Mouse (Mus musculus): Measurements from ENCODE around the gene Xaf1. TPM values are rescaled to one million over a fixed set of nuclear protein-coding genes. Genes with fewer than 3 reads are reported as not detected.

Xaf1 gene
- total RNA-seq (2021) = 1 to 10 TPM; 2.4 to 2.9 TPM
- long read RNA-seq, experiment 1, partial matches to known transcripts = 1 of 1 reads
- long read RNA-seq, experiment 1, other reads (novel, unspliced or antisense) = 0 of 1 reads
- long read RNA-seq, experiment 2, partial matches to known transcripts = 2 of 4 reads
- long read RNA-seq, experiment 2, other reads (novel, unspliced or antisense) = 2 of 4 reads

GRCm38 (mm10) chr11:72301334-72301733 is at the start of gene Xaf1:
Gene Xaf1 (plus strand): TSS chr11:72301629.
- no peak for DNase-seq (ENCODE audit: low spot score in 2 of 2)

- no peak for DNase-seq (ENCODE audit: low spot score in 2 of 2)
These were observed 45.8 kb upstream of the Xaf1 start for GRCm38 (mm10) chr11:72255629-72256028.

DNA sequence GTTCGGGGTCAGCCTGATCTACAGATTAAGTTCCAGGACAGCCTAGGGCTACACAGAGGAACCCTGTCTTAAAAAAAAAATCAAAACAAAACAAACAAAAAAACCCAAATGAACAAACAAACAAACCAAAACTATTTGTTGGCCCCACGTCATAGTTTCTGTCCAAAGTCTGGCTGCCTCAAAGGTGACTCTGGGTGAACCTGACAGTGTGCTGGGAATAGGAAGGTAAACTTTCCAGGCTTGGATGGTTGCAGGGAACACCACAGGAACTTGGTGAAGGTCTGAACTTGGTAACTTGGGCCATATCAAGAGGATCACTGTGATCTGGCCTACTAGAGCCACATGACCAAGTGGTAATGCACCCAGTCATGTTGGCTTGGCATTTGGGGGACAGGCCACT is 45.0 kb upstream of the Xaf1 start:
- no peak for DNase-seq (ENCODE audit: low spot score in 2 of 2)

DNA sequence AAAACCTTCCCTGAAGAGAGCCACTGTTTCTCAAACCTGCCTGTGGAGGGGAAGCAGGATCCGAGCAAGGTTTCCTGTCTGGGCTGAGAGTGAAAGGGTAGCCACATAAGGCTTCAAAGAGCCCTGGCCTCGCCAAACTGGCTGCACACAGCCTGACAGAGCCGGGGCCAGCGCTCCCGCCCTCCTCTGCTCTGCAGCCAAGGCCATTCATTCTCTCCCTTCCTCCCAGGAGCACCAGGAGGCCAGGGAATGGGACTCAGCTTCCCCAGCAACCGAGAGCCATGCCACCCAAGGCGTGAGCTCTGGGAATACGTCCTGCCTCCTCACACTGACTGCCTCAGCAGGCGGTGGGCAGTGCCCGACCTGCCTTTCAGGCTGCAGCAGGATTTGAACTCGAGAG is 35.9 kb upstream of the Xaf1 start:
- DNase-seq (ENCODE audit: low spot score in 2 of 2) = peak; percentile 46 to 67

DNA sequence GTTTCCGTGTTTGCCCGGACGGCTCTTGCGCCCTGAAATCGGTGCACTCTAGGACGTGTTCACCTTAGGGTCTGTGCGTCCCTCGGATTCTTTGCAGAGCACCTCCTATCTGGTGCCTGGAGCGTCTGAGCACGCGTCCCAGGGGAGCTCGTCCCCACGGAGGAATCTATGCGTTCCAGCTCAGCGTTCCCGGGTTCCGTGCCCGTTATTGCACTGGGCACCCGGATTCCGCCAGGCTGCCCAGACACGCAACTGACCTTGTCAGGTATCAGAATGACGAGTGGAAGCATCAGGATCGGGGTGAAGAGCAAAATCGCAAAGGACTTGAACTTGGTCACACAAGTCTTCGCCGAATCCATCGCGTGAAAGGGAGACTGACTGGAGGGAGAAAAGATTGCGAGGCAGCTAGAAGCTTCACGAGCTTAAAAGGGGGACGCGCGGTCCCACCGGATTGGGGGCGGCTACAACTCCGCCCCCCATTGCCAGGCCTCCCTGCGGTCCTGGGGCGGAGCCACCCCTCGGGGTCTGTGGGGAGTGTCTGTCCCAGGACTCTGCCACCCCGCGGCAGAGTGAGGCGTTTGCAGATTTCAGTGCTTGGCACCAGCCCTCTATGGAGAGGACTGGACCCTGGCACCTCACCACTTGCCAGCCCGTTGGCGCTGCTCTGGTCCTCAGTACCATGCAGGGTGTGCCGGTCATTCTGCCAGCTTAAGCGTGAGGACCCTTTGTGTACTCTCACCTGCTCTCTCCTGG is 35.0 kb upstream of the Xaf1 start:
- peak; percentile 64 to 73 for DNase-seq (ENCODE audit: low spot score in 2 of 2)

DNA sequence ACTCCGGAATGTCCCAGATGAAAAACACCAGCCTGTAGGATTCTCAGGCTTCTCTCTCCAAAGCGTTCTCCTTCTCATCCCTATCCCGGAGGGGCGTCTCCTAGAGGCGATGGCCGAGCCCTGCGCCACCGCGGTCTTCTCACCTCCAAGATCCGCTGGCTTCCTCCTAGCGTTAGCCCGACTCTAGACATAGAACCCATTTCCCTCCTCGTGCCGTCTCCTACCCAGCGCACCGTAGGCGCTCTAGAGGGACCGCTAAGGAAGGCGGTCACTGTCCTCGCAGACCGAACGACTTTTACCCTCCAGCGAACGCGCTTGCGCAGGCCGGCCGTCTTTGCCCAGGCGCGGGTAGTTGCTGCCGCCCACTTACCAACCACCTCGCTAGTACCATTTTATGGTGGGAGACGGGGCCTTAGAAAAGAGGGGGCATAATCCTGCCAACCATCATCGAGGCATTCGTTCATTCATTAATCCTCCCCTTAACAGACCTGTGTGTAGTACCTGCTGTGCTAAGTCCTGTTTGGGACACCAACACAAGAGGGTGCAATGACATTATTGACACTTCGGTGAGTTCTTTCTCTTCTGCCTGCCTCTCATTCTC is 34.4 kb upstream of the Xaf1 start, which contains the start of gene Slc13a5:
TSS of gene Slc13a5 (minus strand) at position 263 of the 601 bp plus-strand sequence.
- no peak for DNase-seq (ENCODE audit: low spot score in 2 of 2)

DNA sequence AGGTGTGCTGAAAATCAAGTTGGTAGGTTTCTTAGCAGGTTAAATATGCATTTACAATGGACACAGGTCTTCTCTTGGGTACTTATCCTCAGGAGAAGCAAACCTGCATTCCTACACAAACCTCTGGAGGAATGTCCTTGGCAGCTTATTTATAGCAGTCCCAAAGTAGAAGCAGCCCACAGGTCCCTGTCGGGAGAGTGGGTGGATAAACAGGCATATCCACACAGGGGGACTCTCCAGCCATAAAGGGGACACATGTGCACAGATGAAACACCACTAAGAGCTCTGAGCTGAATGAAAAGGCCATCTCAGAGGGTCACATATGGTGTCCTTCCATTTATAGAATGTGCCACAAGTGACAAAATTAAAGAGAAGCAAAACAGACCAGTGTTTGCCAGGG is 29.7 kb upstream of the Xaf1 start:
- no peak for DNase-seq (ENCODE audit: low spot score in 2 of 2)

DNA sequence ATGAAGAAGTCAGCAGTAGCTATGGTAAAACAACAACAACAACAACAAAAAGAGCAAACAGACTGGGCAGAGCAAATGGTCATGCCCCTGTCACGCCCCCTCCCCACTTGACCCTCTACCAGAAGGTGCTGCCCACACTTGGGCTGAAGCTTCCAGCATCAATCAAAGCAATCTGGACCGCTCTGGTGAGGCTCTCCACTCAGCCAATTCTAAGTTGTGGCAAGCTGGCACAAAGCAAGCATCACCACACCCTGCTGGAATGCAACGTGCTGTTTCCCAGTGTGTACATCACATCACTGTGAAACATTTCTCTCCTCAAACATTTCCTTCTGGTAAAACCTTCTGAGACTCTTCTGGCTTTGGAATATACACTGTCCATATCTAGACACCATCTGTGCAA is 28.1 kb upstream of the Xaf1 start:
- DNase-seq (ENCODE audit: low spot score in 2 of 2) = no peak

GRCm38 (mm10) chr11:72281143-72281851 is 20.1 kb upstream of the Xaf1 start:
- DNase-seq (ENCODE audit: low spot score in 2 of 2) = no peak

DNA sequence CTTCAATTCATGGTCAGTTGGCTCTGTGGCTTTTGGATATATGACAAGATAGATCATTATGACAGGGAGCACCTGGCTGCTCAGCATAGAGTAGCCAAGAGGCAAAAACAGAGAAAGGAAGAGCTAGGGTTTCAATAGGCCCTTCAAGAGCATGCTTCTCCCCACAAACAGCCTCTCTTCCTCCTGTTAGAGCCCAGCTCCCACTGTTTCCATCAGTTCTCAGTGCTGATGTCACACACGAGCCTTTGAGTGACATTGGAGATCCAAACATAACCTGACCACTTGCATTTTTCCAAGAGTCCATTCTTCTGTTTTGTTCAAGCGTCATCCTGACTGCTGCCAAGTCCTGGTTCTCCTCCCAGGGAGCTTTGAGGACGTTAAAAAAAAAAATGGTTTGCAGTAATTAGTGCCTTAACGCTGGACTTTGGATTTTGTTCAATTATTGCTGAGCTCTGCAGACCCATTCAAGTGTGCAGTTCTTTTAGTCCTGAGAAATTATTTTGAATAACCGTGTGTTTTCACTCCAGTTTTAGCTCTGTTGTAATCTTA is 19.5 kb upstream of the Xaf1 start:
- peak in 1 of 2 experiments; percentile 15 for DNase-seq (ENCODE audit: low spot score in 2 of 2)

DNA sequence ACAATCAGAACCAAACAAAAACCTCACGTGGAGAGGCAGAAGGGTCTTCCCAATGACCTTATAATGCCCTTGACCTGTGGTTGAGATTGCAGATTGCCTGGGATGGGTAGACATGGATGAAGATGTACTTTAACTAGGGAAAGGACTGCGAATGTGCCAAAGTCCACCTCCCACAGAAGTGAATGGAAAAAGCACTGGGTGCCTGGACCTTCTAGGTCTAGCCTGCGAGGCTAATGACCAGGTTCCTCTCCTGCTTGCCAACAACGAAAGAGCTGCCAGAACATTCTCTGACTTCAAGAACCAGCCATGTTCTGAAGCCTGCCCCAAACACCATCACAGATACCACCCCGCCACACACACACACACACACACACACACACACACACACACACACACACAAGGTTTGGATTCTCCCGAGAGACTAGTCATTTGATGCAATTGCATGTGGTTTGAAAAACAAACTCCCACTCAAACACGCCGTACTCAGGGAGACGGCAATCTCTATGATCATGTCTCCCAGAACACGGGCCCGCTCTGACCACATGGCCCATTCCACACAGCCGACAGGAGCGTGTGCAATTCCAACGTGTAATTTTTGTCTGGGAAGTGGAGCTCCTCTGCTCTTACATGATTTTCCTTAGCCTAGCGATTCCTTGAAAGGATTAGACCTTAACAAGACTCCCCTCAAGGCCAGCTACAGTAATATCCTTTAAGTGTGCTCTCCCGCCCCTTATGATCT is 17.8 kb upstream of the Xaf1 start:
- no peak for DNase-seq (ENCODE audit: low spot score in 2 of 2)

DNA sequence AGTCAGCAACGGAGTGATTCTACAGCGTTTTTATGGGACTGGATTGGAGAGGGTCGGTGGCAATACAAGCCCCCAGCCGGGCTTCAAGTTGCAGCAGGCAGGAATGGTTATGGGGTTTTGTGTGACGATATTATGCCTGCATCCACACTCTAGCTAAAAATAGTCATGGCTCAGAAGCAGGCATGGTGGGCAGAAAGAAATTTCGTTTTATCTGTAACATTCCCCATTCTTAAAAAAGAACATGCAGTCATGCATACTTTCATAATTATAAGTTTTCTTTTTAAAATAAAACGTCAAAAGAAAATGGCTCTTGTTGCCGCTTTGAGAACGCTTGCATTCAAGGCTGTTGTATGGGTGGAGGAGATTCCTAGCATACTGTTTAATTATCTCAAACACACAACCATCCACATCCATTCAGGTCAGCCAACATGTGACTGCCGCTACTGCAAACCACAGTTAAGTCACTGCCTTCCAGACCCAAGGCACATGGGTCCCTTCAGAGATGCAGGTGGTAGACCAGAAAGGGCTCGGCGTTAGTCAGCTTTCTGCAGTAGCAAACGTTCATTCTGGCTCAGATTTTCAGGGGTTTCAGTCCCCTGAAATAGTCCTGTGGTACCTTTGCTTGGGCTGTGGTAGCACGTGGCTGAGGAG is 16.8 kb upstream of the Xaf1 start:
- DNase-seq (ENCODE audit: low spot score in 2 of 2) = no peak

- no peak for DNase-seq (ENCODE audit: low spot score in 2 of 2)
These were observed 15.4 kb upstream of the Xaf1 start for GRCm38 (mm10) chr11:72285971-72286480.

DNA sequence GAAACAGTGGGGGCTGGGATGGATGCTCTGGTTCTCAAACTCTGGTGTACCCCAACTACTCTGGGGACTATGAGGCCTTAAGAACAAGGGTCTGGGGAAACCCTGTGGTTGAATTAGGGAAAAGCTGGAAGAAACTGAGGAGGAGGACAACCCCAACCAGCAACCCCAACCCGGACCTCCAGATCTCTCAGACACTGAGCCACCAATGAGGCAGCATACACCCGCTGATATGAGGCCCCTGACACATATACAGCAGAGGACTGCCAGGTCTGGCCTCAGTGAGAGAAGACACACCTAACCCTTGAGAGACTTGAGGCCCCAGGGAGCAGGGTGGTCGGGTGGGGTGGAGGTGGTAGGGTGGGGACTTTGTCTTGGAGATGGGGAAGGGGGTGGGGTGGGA is 14.8 kb upstream of the Xaf1 start:
- DNase-seq (ENCODE audit: low spot score in 2 of 2) = no peak

DNA sequence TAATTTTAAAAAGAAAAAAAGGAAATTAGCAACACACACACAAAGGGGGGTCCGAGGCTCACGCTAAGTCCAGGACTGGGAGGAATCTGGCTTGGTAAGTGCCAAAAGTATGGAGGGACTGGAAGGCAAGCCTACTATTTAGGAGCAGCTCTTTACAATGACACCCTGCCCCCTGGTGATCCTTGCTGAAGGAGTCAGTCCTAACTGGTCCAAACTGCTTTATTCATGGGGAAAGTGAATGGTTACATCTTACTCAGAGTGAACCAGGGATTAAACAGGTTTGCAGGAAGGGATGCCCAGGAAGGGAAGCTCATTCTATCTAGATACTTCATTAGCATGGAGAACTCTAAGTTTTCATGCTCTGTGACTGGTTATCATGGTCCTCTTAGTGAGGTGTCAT is 14.3 kb upstream of the Xaf1 start:
- DNase-seq (ENCODE audit: low spot score in 2 of 2) = no peak

- DNase-seq (ENCODE audit: low spot score in 2 of 2) = no peak
These were observed 13.9 kb upstream of the Xaf1 start for GRCm38 (mm10) chr11:72287543-72287942.

DNA sequence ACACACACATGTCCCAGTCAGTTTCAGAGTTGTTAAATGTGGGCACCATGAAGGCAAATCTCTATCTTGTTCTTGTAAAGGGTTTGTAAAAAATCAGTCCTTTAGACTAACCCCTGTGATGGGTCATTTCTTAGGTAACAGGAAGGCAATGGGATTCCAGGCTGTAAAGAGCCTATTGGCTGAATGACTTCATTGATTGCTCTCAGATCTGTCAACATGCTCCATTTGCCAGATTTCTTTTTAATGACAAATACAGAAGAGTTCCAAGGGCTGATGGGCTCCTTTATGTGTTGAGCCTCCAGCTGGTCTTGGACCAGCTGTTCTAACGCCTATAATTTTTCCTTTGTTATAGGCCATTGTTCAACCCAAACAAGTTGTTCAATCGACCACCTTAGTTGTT is 8.3 kb upstream of the Xaf1 start:
- DNase-seq (ENCODE audit: low spot score in 2 of 2) = no peak

DNA sequence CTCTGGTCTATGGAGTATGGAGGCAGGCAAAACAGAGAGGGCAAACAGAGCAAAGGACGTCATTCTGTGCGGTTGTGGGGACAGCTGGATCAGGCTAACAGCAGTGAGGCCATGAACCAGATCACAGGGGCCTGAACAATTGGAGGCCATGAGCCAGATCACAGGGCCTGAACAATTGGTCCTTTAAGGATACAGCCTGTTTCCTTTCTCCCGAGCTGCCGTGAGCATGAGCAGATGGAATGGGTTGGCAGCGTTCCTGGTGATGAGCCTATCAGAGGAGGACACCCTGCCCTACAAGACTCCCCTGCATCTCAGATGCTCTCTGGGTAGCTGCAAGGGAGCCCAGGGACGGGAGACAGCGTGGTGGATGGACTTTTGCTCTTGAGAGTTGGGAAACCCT is 801 bp downstream of the Xaf1 start:
- DNase-seq (ENCODE audit: low spot score in 2 of 2) = peak; percentile 36 to 57

DNA sequence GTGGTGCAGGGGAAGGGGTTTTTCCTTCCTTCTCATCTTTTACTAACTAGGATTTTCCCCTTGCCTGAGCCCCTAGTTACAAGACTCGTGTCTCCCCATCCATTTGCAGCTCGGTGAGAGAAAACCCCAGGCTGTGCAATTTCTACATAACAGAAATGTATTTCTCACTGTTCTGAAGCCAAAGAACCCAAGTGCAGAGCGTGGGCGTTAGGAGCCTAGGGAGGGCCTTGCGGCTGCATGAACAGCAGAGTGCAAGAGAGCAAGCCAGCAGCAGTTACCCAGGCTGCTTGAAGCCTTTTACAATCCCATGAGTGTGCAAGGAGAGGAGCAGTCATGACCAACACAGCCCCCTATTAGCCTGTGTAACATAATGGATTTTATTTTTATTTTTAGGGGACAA is 6.0 kb downstream of the Xaf1 start:
- peak in 1 of 2 experiments; percentile 17 for DNase-seq (ENCODE audit: low spot score in 2 of 2)

DNA sequence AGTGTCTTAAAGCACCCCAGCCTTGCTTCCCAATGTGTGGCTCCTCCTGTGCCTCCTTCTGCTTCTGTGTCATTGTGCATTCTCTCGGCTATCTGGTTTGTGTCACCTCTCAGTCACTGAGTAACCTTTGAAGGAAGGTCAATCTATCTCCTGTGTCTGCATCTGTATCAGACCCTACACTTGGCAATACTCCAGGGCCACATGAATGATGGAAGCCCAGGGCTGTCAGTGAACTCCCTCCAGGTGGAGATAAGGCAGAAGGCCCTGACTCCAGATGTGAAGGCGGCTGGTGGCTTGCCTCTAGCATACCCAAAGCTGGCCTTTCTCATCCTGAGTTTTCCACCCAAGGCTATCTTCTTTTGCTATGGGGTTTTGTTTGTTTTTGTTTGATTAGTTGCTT is 7.6 kb downstream of the Xaf1 start:
- no peak for DNase-seq (ENCODE audit: low spot score in 2 of 2)

All from layer of hippocampus, postnatal 14 days (tissue).